Mouse (Mus musculus) heart, embryonic 12.5 days (tissue): Measurements from ENCODE around the gene Tex261. TPM values are rescaled to one million over a fixed set of nuclear protein-coding genes. Genes with fewer than 3 reads are reported as not detected.

Experiments
- ATAC-seq: fragments of 200-750 bp; cut with Nextera tagmentation; 2 replicates; pipeline ENCODE4 v1.8.0; 2017; ENCODE audit warnings: moderate TSS enrichment, moderate library complexity; ENCODE audit not compliant: insufficient number of reproducible peaks, low FRiP score
- H3K27ac ChIP-seq: fragments of 300-500 bp; sonication (generic); 2 replicates; pipeline ENCODE4 v1.5.1; 2016; ENCODE audit warnings: mild to moderate bottlenecking, moderate library complexity; ENCODE audit not compliant: poor library complexity, severe bottlenecking
- H3K27me3 ChIP-seq: fragments of 300-500 bp; sonication (generic); replicated peaks from 2 replicates; pipeline ENCODE4 v1.6.1; 2016; ENCODE audit warnings: mild to moderate bottlenecking, moderate library complexity
- H3K36me3 ChIP-seq: fragments of 300-500 bp; sonication (generic); 2 replicates; pipeline ENCODE4 v1.6.1; 2016; ENCODE audit warnings: mild to moderate bottlenecking, moderate library complexity
- H3K4me1 ChIP-seq: fragments of 300-500 bp; sonication (generic); replicated peaks from 2 replicates; pipeline ENCODE4 v1.6.1; 2016; ENCODE audit warnings: mild to moderate bottlenecking
- H3K4me2 ChIP-seq: fragments of 300-500 bp; sonication (generic); 2 replicates; pipeline ENCODE4 v1.6.1; 2016; ENCODE audit warnings: mild to moderate bottlenecking, moderate library complexity
- H3K4me3 ChIP-seq: fragments of 300-500 bp; sonication (generic); 2 replicates; pipeline ENCODE4 v1.5.1; 2016; ENCODE audit warnings: mild to moderate bottlenecking
- H3K9ac ChIP-seq: fragments of 300-500 bp; sonication (generic); 2 replicates; pipeline ENCODE4 v1.6.1; 2016; ENCODE audit warnings: mild to moderate bottlenecking, moderate library complexity
- H3K9me3 ChIP-seq: fragments of 300-500 bp; sonication (generic); replicated peaks from 2 replicates; pipeline ENCODE4 v1.6.1; 2016; ENCODE audit warnings: mild to moderate bottlenecking, moderate library complexity
- WGBS: fragments of 180-500 bp; shearing (Covaris S2); methylation state at CpG from one replicate; pipeline ENCODE4 v1.1.7; 2016; 5-methylcytosine and 5-hydroxymethylcytosine counted together
- polyA plus RNA-seq: library from polyadenylated mRNA; unstranded; fragments of >200 nt; fragmentation: Nextera tagmentation; extraction: Ambion mirVana; gene quantifications from 2 replicates; pipeline ENCODE4 v1.2.1, GENCODE M21; 2016

Tex261 gene
- polyA plus RNA-seq, 1 experiment from 2014 or later: 76.3 TPM

- peaks cover 9% of the 10 kb centered on the region for H3K9me3 ChIP-seq
- H3K27me3 ChIP-seq: peaks cover 62% of the 10 kb centered on the region
- no peaks in the 10 kb centered on the region for H3K4me1 ChIP-seq
- 69% methylated on average over 14 of the region's 14 CpGs for whole genome bisulfite sequencing
- no peak overlapping the region for H3K4me2 ChIP-seq
- H3K36me3 ChIP-seq: no peaks in the 10 kb centered on the region
- ATAC-seq: no peak
- H3K4me3 ChIP-seq: no peak overlapping the region
- no peak overlapping the region for H3K9ac ChIP-seq
- H3K27ac ChIP-seq: no peak overlapping the region
Observed at GRCm38 (mm10) chr6:83729350-83729970, 46.2 kb downstream of the Tex261 start.

DNA sequence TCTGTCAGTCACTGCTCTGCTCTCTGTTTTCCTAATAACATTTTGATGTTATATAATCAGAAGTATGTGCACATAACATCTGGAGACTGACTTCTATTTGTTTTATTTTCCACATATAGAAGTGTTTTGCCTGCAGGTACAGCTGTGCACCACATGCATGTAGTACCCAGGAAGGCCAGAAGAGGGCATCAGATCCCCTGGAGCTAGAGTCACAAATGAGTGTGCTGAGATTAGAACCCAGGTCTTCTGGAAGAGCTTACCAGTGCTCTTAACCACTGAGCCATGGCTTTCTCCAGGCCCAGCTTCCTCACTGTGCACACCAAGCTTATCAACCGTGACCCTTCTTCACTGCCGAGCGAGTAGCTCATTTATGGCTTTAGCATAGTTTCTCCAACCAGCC, 47.1 kb downstream of the Tex261 start:
- peaks cover 69% of the 10 kb centered on the region for H3K27me3 ChIP-seq
- no peak for ATAC-seq
- H3K36me3 ChIP-seq: no peaks in the 10 kb centered on the region
- H3K9me3 ChIP-seq: no peaks in the 10 kb centered on the region
- WGBS: 84% methylated on average over 3 of the region's 3 CpGs
- H3K4me2 ChIP-seq: no peak overlapping the region
- H3K9ac ChIP-seq: no peak overlapping the region
- H3K4me3 ChIP-seq: no peak overlapping the region
- H3K27ac ChIP-seq: no peak overlapping the region
- no peaks in the 10 kb centered on the region for H3K4me1 ChIP-seq

GRCm38 (mm10) chr6:83727178-83727577, 48.4 kb downstream of the Tex261 start:
- 37% methylated on average over 4 of the region's 4 CpGs for WGBS
- H3K27me3 ChIP-seq: peaks cover 69% of the 10 kb centered on the region

GRCm38 (mm10) chr6:83722526-83722925, 53.1 kb downstream of the Tex261 start:
- H3K9ac ChIP-seq: no peak overlapping the region

More at GRCm38 (mm10) chr6:83727178-83727577, 48.4 kb downstream of the Tex261 start:
- Histone ChIP-seq H3K4me2 (no peak overlapping the region), H3K4me1 (no peaks in the 10 kb centered on the region), H3K27ac (no peak overlapping the region), H3K9ac (no peak overlapping the region), H3K36me3 (no peaks in the 10 kb centered on the region), H3K9me3 (no peaks in the 10 kb centered on the region), H3K4me3 (no peak overlapping the region)
- no peak for ATAC-seq

More at GRCm38 (mm10) chr6:83722526-83722925, 53.1 kb downstream of the Tex261 start:
- ATAC-seq: no peak
- Histone ChIP-seq H3K27ac (no peak overlapping the region), H3K9me3 (no peaks in the 10 kb centered on the region), H3K4me3 (no peak overlapping the region), H3K36me3 (no peaks in the 10 kb centered on the region), H3K27me3 (peaks cover 76% of the 10 kb centered on the region), H3K4me1 (no peaks in the 10 kb centered on the region), H3K4me2 (no peak overlapping the region)
- WGBS: 23% methylated on average over 6 of the region's 6 CpGs

Other genes with a start within 250 kb of the Tex261 start
- 8.6 and 10.1 TPM in 2 replicates for gene Actg2, start 239.5 kb downstream of the Tex261 start, polyA plus RNA-seq
- 24.4 and 25.8 TPM in 2 replicates for gene Stambp, start 203.1 kb downstream of the Tex261 start, polyA plus RNA-seq
- gene Clec4f, start 119.6 kb downstream of the Tex261 start, polyA plus RNA-seq: 0.33 and 0.40 TPM in 2 replicates
- not detected in 2 replicates for gene Cd207, start 98.0 kb downstream of the Tex261 start, polyA plus RNA-seq
- gene Vax2, start 64.5 kb downstream of the Tex261 start, polyA plus RNA-seq: 0.14 TPM in 1 of 2 replicates, not detected in the other
- not detected in 2 replicates for gene Atp6v1b1, start 32.8 kb downstream of the Tex261 start, polyA plus RNA-seq
- gene Ankrd53, start 13.2 kb downstream of the Tex261 start, polyA plus RNA-seq: not detected in 2 replicates
- gene Nagk, start 19.2 kb upstream of the Tex261 start, polyA plus RNA-seq: 51.6 and 54.1 TPM in 2 replicates
- gene Paip2b, start 55.9 kb upstream of the Tex261 start, polyA plus RNA-seq: 12.2 and 13.6 TPM in 2 replicates
- gene Zfp638, start 91.3 kb upstream of the Tex261 start, polyA plus RNA-seq: 53.2 and 56.0 TPM in 2 replicates
- gene Dysf, start 232.8 kb upstream of the Tex261 start, polyA plus RNA-seq: 17.6 and 17.9 TPM in 2 replicates